In genomic region chr15:17880168-17880567, GRCm38 (mm10) we compare ENCODE assay signal across 17 mouse cellular contexts.
DNase-seq lines count a peak whose midpoint lies in the region; ATAC-seq and TF ChIP-seq lines count a peak whose summit lies in the region.
"Had no signal": no experiment of that assay in that cellular context is flagged by ENCODE, and none has a peak within 500 bp of the region (broad histone marks: within the 10 kb centered on the region; RNA-seq: fewer than 3 reads in every experiment).

No protein-coding gene starts in this region.

- no peak overlapping the region for H3K27ac ChIP-seq in forebrain, embryonic 14.5 days (ENCODE audit: low read depth, low read length)
- no peak overlapping the region for H3K27ac ChIP-seq in forebrain, embryonic 11.5 days (ENCODE audit: low read depth, low read length)
- H3K27ac ChIP-seq in forebrain, embryonic 16.5 days (ENCODE audit: low read length), result no peak overlapping the region
- H3K27ac ChIP-seq in forebrain, embryonic 12.5 days, result no peak overlapping the region
- H3K27ac ChIP-seq: embryonic facial prominence, embryonic 10.5 days; embryonic facial prominence, embryonic 12.5 days had no signal

- intact Hi-C loops in heart, postnatal 14 days (cut with DNase I), result no loop called here

- no peaks in the 10 kb centered on the region for H3K9me3 ChIP-seq in forebrain, embryonic 14.5 days (replicated peaks; ENCODE audit: control insufficient read depth, low read length)
- H3K9me3 ChIP-seq in forebrain, embryonic 11.5 days (ENCODE audit: control insufficient read depth, low read length), result no peaks in the 10 kb centered on the region
- no peaks in the 10 kb centered on the region for H3K9me3 ChIP-seq in forebrain, embryonic 16.5 days (ENCODE audit: control insufficient read depth, low read length)
- H3K9me3 ChIP-seq in forebrain, embryonic 12.5 days, result no peaks in the 10 kb centered on the region
- H3K9me3 ChIP-seq: embryonic facial prominence, embryonic 10.5 days; embryonic facial prominence, embryonic 12.5 days had no signal

- WGBS in forebrain, embryonic 14.5 days, result 71% methylated on average over 2 of the region's 2 CpGs
- 87% methylated on average over 2 of the region's 2 CpGs for WGBS in forebrain, embryonic 11.5 days
- WGBS in forebrain, embryonic 16.5 days, result 58% methylated on average over 2 of the region's 2 CpGs
- WGBS in forebrain, embryonic 12.5 days, result 86% methylated on average over 2 of the region's 2 CpGs

- H3K36me3 ChIP-seq in forebrain, embryonic 14.5 days (ENCODE audit: control insufficient read depth, insufficient read depth, low read length), result no peaks in the 10 kb centered on the region
- no peaks in the 10 kb centered on the region for H3K36me3 ChIP-seq in forebrain, embryonic 11.5 days (ENCODE audit: control insufficient read depth, insufficient read depth, low read length)
- H3K36me3 ChIP-seq in forebrain, embryonic 16.5 days (ENCODE audit: control insufficient read depth, insufficient read depth), result no peaks in the 10 kb centered on the region
- no peaks in the 10 kb centered on the region for H3K36me3 ChIP-seq in forebrain, embryonic 12.5 days (replicated peaks)
- H3K36me3 ChIP-seq: embryonic facial prominence, embryonic 10.5 days; embryonic facial prominence, embryonic 12.5 days had no signal

- TF ChIP-seq CTCF in brain, embryonic 14.5 days (IDR thresholded peaks at IDR 0.05; ENCODE audit: borderline replicate concordance, extremely low read depth, insufficient read depth, insufficient read length), result no peak

- H3K27me3 ChIP-seq in forebrain, embryonic 14.5 days (replicated peaks; ENCODE audit: control insufficient read depth, insufficient read depth, low read length), result no peaks in the 10 kb centered on the region
- no peaks in the 10 kb centered on the region for H3K27me3 ChIP-seq in forebrain, embryonic 11.5 days (ENCODE audit: control insufficient read depth, insufficient read depth, low read length)
- H3K27me3 ChIP-seq in forebrain, embryonic 16.5 days (replicated peaks; ENCODE audit: control insufficient read depth, insufficient read depth, low read length), result no peaks in the 10 kb centered on the region
- H3K27me3 ChIP-seq in forebrain, embryonic 12.5 days, result no peaks in the 10 kb centered on the region
- H3K27me3 ChIP-seq: embryonic facial prominence, embryonic 12.5 days had no signal

- no peak for TF ChIP-seq POLR2A in brain, embryonic 14.5 days (IDR thresholded peaks at IDR 0.05; ENCODE audit: borderline replicate concordance, extremely low read depth, insufficient read depth, insufficient read length, poor library complexity, severe bottlenecking)

- H3K9ac ChIP-seq in forebrain, embryonic 14.5 days (ENCODE audit: low read length), result no peak overlapping the region
- H3K9ac ChIP-seq in forebrain, embryonic 11.5 days (ENCODE audit: low read length), result no peak overlapping the region
- H3K9ac ChIP-seq in forebrain, embryonic 16.5 days (replicated peaks; ENCODE audit: low read depth, low read length), result no peak overlapping the region
- H3K9ac ChIP-seq in forebrain, embryonic 12.5 days, result no peak overlapping the region
- H3K9ac ChIP-seq: embryonic facial prominence, embryonic 12.5 days had no signal

- no peak overlapping the region for H3K4me2 ChIP-seq in forebrain, embryonic 14.5 days (ENCODE audit: low read length)
- no peak overlapping the region for H3K4me2 ChIP-seq in forebrain, embryonic 11.5 days (ENCODE audit: low read depth, low read length, severe bottlenecking)
- no peak overlapping the region for H3K4me2 ChIP-seq in forebrain, embryonic 16.5 days (ENCODE audit: low read length)
- no peak overlapping the region for H3K4me2 ChIP-seq in forebrain, embryonic 12.5 days
- H3K4me2 ChIP-seq: embryonic facial prominence, embryonic 12.5 days had no signal

- H3K4me1 ChIP-seq in forebrain, embryonic 14.5 days (ENCODE audit: control insufficient read depth, insufficient read depth, low read length), result no peaks in the 10 kb centered on the region
- no peaks in the 10 kb centered on the region for H3K4me1 ChIP-seq in forebrain, embryonic 11.5 days (replicated peaks; ENCODE audit: control insufficient read depth, insufficient read depth, low read length)
- no peaks in the 10 kb centered on the region for H3K4me1 ChIP-seq in forebrain, embryonic 16.5 days (replicated peaks; ENCODE audit: control insufficient read depth, insufficient read depth, low read length)
- no peaks in the 10 kb centered on the region for H3K4me1 ChIP-seq in forebrain, embryonic 12.5 days
- H3K4me1 ChIP-seq: embryonic facial prominence, embryonic 10.5 days; embryonic facial prominence, embryonic 12.5 days had no signal

- peak; percentile 32; the same call in 1 of the 2 replicates for ATAC-seq in forebrain, embryonic 14.5 days
- ATAC-seq in forebrain, embryonic 11.5 days (replicated peaks; ENCODE audit: low FRiP score), result no peak
- ATAC-seq in forebrain, embryonic 16.5 days, result peak; percentile 66
- no peak for ATAC-seq in forebrain, embryonic 12.5 days (ENCODE audit: low FRiP score)

- H3K4me3 ChIP-seq in forebrain, embryonic 14.5 days (ENCODE audit: low read depth, low read length), result no peak overlapping the region
- no peak overlapping the region for H3K4me3 ChIP-seq in forebrain, embryonic 11.5 days (ENCODE audit: low read depth, low read length)
- H3K4me3 ChIP-seq in forebrain, embryonic 16.5 days (replicated peaks; ENCODE audit: low read length), result no peak overlapping the region
- no peak overlapping the region for H3K4me3 ChIP-seq in forebrain, embryonic 12.5 days (replicated peaks)
- H3K4me3 ChIP-seq: embryonic facial prominence, embryonic 10.5 days; embryonic facial prominence, embryonic 12.5 days had no signal

- DNase-seq in forebrain, embryonic 14.5 days (ENCODE audit: low spot score), result peak; percentile 64
- no peak for DNase-seq in forebrain, embryonic 11.5 days (ENCODE audit: low spot score)
- DNase-seq in brain, adult 2 months (ENCODE audit: low read depth, low spot score), result peak; percentile 6
- DNase-seq in brain, embryonic 14.5 days (ENCODE audit: low read depth), result peak; percentile 70
- DNase-seq in heart, postnatal 14 days, result no peak
- DNase-seq in layer of hippocampus, postnatal 36 days, result no peak
- DNase-seq: adrenal gland, adult 2 months; adrenal gland, postnatal 10 days; adrenal gland, postnatal 25 days; cerebellum, adult 11-12 months; cerebellum, adult 2 months; cerebellum, adult 9-11 months; cerebellum, postnatal 25 days had no signal

Comparison
In these comparisons a context has a peak if more than half of its experiments do, and no peak if none do; other contexts are left out.
1. ATAC-seq: peak in forebrain, embryonic 14.5 days (single experiment) and forebrain, embryonic 16.5 days (single experiment); none in forebrain, embryonic 11.5 days (single experiment) and forebrain, embryonic 12.5 days (single experiment).
2. DNase-seq: peak in forebrain, embryonic 14.5 days (single experiment), brain, adult 2 months (single experiment) and brain, embryonic 14.5 days (single experiment); none in forebrain, embryonic 11.5 days (single experiment), heart, postnatal 14 days (0 of 2) and layer of hippocampus, postnatal 36 days (0 of 2).